In genomic region chr14:105892941-105893622, GRCm38 (mm10) we compare ENCODE assay signal across 8 mouse cellular contexts. TPM values are rescaled to one million over a fixed set of nuclear protein-coding genes. Genes with fewer than 3 reads are reported as not detected.
DNase-seq lines count a peak whose midpoint lies in the region; ATAC-seq lines count a peak whose summit lies in the region.

No protein-coding gene starts in this region.

- H3K9me3 ChIP-seq in forebrain, embryonic 14.5 days (replicated peaks; ENCODE audit: control insufficient read depth, low read length) = no peaks in the 10 kb centered on the region
- H3K9me3 ChIP-seq in hindbrain, embryonic 10.5 days = no peaks in the 10 kb centered on the region
- no peaks in the 10 kb centered on the region for H3K9me3 ChIP-seq in midbrain, embryonic 16.5 days (replicated peaks; ENCODE audit: control insufficient read depth, low read length, poor library complexity, severe bottlenecking)

- peak overlapping the region; percentile 98 for H3K4me2 ChIP-seq in forebrain, embryonic 14.5 days (ENCODE audit: low read length)
- peak overlapping the region; percentile 80 for H3K4me2 ChIP-seq in midbrain, embryonic 16.5 days (ENCODE audit: low read length)

- peaks cover 10% of the 10 kb centered on the region for H3K36me3 ChIP-seq in forebrain, embryonic 14.5 days (ENCODE audit: control insufficient read depth, insufficient read depth, low read length)
- H3K36me3 ChIP-seq in hindbrain, embryonic 10.5 days = peaks cover 29% of the 10 kb centered on the region
- no peaks in the 10 kb centered on the region for H3K36me3 ChIP-seq in midbrain, embryonic 16.5 days (ENCODE audit: control insufficient read depth, insufficient read depth, low read length)

- peak; percentile 32 for DNase-seq in MN1 (ENCODE audit: low spot score)
- DNase-seq in adrenal gland, postnatal 25 days = peak; percentile 14
- peak; percentile 5 for DNase-seq in forebrain, embryonic 14.5 days (ENCODE audit: low spot score)
- peak; percentile 45 for DNase-seq in hindbrain, embryonic 10.5 days (ENCODE audit: low spot score)
- peak; percentile 19 to 37 for DNase-seq in left cerebral cortex, postnatal 10 days (ENCODE audit: extremely low spot score in 1 of 2, low spot score in 2 of 2)
- DNase-seq in spleen, postnatal 10 days (ENCODE audit: low spot score in 2 of 2) = no peak
- DNase-seq in B cell, adult 2 months = no peak

- intact Hi-C loops in left cerebral cortex, postnatal 10 days (cut with DNase I) = loop anchor here (10.0 kb wide), 2 partner anchors 612 to 718 kb away; partner anchors contain the start of gene Rbm26

- H3K27me3 ChIP-seq in forebrain, embryonic 14.5 days (replicated peaks; ENCODE audit: control insufficient read depth, insufficient read depth, low read length) = no peaks in the 10 kb centered on the region
- H3K27me3 ChIP-seq in hindbrain, embryonic 10.5 days (ENCODE audit: insufficient read depth, poor library complexity, severe bottlenecking) = no peaks in the 10 kb centered on the region
- H3K27me3 ChIP-seq in midbrain, embryonic 16.5 days (ENCODE audit: control insufficient read depth, insufficient read depth, low read depth, low read length) = no peaks in the 10 kb centered on the region

- ATAC-seq in forebrain, embryonic 14.5 days = no peak
- ATAC-seq in midbrain, embryonic 16.5 days = no peak

- WGBS in forebrain, embryonic 14.5 days = 48% methylated on average over 24 of the region's 24 CpGs
- WGBS in hindbrain, embryonic 10.5 days = 33% methylated on average over 24 of the region's 24 CpGs
- WGBS in midbrain, embryonic 16.5 days = 31% methylated on average over 24 of the region's 24 CpGs

- H3K9ac ChIP-seq in forebrain, embryonic 14.5 days (ENCODE audit: low read length) = peak overlapping the region; percentile 88
- peak overlapping the region; percentile 55 for H3K9ac ChIP-seq in midbrain, embryonic 16.5 days (ENCODE audit: low read depth, low read length)

- H3K27ac ChIP-seq in forebrain, embryonic 14.5 days (ENCODE audit: low read depth, low read length) = no peak overlapping the region
- H3K27ac ChIP-seq in hindbrain, embryonic 10.5 days = peak overlapping the region; percentile 96
- peak overlapping the region; percentile 30 for H3K27ac ChIP-seq in midbrain, embryonic 16.5 days (ENCODE audit: low read length)

- peaks cover 18% of the 10 kb centered on the region for H3K4me1 ChIP-seq in forebrain, embryonic 14.5 days (ENCODE audit: control insufficient read depth, insufficient read depth, low read length)
- peaks cover 32% of the 10 kb centered on the region for H3K4me1 ChIP-seq in hindbrain, embryonic 10.5 days (replicated peaks)
- peaks cover 14% of the 10 kb centered on the region for H3K4me1 ChIP-seq in midbrain, embryonic 16.5 days (ENCODE audit: control insufficient read depth, insufficient read depth, low read length)

- peak overlapping the region; percentile 72 for H3K4me3 ChIP-seq in forebrain, embryonic 14.5 days (ENCODE audit: low read depth, low read length)
- H3K4me3 ChIP-seq in hindbrain, embryonic 10.5 days = peak overlapping the region; percentile 74
- peak overlapping the region; percentile 65 for H3K4me3 ChIP-seq in midbrain, embryonic 16.5 days (ENCODE audit: low read depth, low read length)

RNA-seq across cellular contexts. Expression of gene Spry2, which starts 3.5 kb away (rescaled TPM):
- total RNA-seq in adrenal gland, postnatal 25 days (2021) = 33.7 and 43.4 TPM in 2 replicates
- 22.9 and 28.0 TPM in 2 replicates for polyA plus RNA-seq in forebrain, embryonic 14.5 days (2014; fragmentation: Nextera tagmentation; extraction: Ambion mirVana)
- polyA plus RNA-seq in hindbrain, embryonic 10.5 days (2016; fragmentation: Nextera tagmentation; extraction: Ambion mirVana) = 30.1 and 31.7 TPM in 2 replicates
- 10 to 100 TPM; 63.5 to 70.8 TPM for total RNA-seq in left cerebral cortex, postnatal 10 days (2021)
- polyA plus RNA-seq in midbrain, embryonic 16.5 days (2015; fragmentation: Nextera tagmentation; extraction: Ambion mirVana) = 30.4 and 31.0 TPM in 2 replicates

Comparison
In these comparisons a context has a peak if more than half of its experiments do, and no peak if none do; other contexts are left out.
1. DNase-seq: peak in MN1 (single experiment), adrenal gland, postnatal 25 days (single experiment), forebrain, embryonic 14.5 days (single experiment), hindbrain, embryonic 10.5 days (single experiment) and left cerebral cortex, postnatal 10 days (2 of 2); none in spleen, postnatal 10 days (0 of 2) and B cell, adult 2 months (0 of 2).
2. Peak in every context shown above with its lines, with median percentiles within 50 percentile points of each other: H3K4me3 ChIP-seq.